Mouse (Mus musculus) kidney, embryonic 16.5 days (tissue): ENCODE measurements around the gene Tomm70a. TPM values are rescaled to one million over a fixed set of nuclear protein-coding genes. Genes with fewer than 3 reads are reported as not detected.

Experiments used
- ATAC-seq: fragments of 200-750 bp; cut with Nextera tagmentation; 2 replicates; pipeline ENCODE4 v1.8.0; 2017; ENCODE audit warnings: moderate TSS enrichment; ENCODE audit not compliant: low FRiP score, low TSS enrichment
- H3K27ac ChIP-seq: fragments of 300-500 bp; sonication (generic); 2 replicates; pipeline ENCODE4 v1.5.1; 2014; ENCODE audit warnings: low read length
- H3K27me3 ChIP-seq: fragments of 300-500 bp; sonication (generic); 2 replicates; pipeline ENCODE4 v1.6.1; 2014; ENCODE audit warnings: low read length, control low read depth, mixed read lengths; ENCODE audit not compliant: insufficient read depth
- H3K36me3 ChIP-seq: fragments of 300-500 bp; sonication (generic); 2 replicates; pipeline ENCODE4 v1.6.1; 2014; ENCODE audit warnings: low read length, control low read depth, mixed read lengths; ENCODE audit not compliant: insufficient read depth
- H3K4me1 ChIP-seq: fragments of 300-500 bp; sonication (generic); 2 replicates; pipeline ENCODE4 v1.6.1; 2014; ENCODE audit warnings: low read length, control low read depth, mixed read lengths; ENCODE audit not compliant: insufficient read depth
- H3K4me2 ChIP-seq: fragments of 300-500 bp; sonication (generic); replicated peaks from 2 replicates; pipeline ENCODE4 v1.6.1; 2014; ENCODE audit warnings: low read depth, low read length
- H3K4me3 ChIP-seq: fragments of 300-500 bp; sonication (generic); 2 replicates; pipeline ENCODE4 v1.5.1; 2014; ENCODE audit warnings: mild to moderate bottlenecking, low read length
- H3K9ac ChIP-seq: fragments of 300-500 bp; sonication (generic); replicated peaks from 2 replicates; pipeline ENCODE4 v1.6.1; 2014; ENCODE audit warnings: low read length
- H3K9me3 ChIP-seq: fragments of 300-500 bp; sonication (generic); 2 replicates; pipeline ENCODE4 v1.6.1; 2016; ENCODE audit warnings: low read length, control low read depth
- WGBS: fragments of 180-500 bp; shearing (Covaris S2); extraction: QIAGEN DNeasy Blood & Tissue Kit; methylation state at CpG from one replicate; pipeline ENCODE4 v1.1.7; 2014; 5-methylcytosine and 5-hydroxymethylcytosine counted together
- polyA plus RNA-seq: library from polyadenylated mRNA; unstranded; fragments of >200 nt; fragmentation: Nextera tagmentation; extraction: Ambion mirVana; gene quantifications from 2 replicates; pipeline ENCODE4 v1.2.1, GENCODE M21; 2015

The Tomm70a gene
- polyA plus RNA-seq, 1 experiment from 2014 or later: 39.2 TPM

DNA sequence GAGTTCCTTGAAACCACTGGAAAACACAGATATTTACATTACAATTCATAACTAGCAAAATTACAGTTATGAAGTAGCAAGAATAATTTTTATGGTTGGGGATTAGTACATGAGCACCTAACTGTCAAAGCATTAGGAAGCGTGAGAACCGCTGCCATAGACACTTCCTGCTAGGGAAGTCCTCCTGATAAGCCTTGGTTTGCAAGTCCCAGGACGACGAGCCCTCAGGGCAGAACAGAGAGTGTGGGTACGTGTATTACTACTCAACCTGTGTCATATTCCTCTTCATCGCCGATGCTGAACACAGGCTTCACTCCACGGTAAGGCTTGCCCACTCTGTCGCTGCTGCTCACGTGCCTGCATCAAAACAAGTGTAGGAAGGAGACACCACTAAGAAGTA, 56.2 kb downstream of the Tomm70a start:
- ATAC-seq: no peak
- Histone ChIP-seq H3K9ac (no peak overlapping the region), H3K4me1 (no peaks in the 10 kb centered on the region), H3K36me3 (peaks cover 31% of the 10 kb centered on the region), H3K27ac (no peak overlapping the region), H3K9me3 (no peaks in the 10 kb centered on the region), H3K4me2 (no peak overlapping the region), H3K27me3 (no peaks in the 10 kb centered on the region), H3K4me3 (no peak overlapping the region)
- 93% methylated on average over 10 of the region's 10 CpGs for WGBS

DNA sequence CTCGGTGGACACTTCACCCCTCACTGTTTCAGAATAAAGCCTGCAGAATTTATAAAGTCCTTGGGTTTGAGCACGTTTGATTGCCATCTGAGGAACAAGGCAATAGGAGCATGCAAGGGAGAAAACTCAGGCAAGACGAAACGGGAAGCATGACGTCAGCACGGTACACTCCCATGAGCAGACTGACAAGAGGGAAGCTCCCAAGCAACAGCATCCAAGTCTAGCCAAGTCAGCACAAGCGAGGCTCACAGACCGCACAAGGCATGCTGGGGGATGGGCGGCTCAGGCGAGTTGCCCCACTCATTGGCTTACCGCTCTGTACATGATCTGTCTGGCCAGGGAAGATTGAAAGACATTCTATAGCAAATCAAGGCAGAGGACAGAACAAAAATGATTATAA, 59.7 kb downstream of the Tomm70a start:
- no peak overlapping the region for H3K27ac ChIP-seq
- H3K4me3 ChIP-seq: no peak overlapping the region
- no peaks in the 10 kb centered on the region for H3K4me1 ChIP-seq
- no peak overlapping the region for H3K9ac ChIP-seq
- H3K9me3 ChIP-seq: no peaks in the 10 kb centered on the region
- no peaks in the 10 kb centered on the region for H3K27me3 ChIP-seq
- no peak overlapping the region for H3K4me2 ChIP-seq
- ATAC-seq: no peak
- peaks cover 39% of the 10 kb centered on the region for H3K36me3 ChIP-seq
- 89% methylated on average over 11 of the region's 11 CpGs for WGBS

DNA sequence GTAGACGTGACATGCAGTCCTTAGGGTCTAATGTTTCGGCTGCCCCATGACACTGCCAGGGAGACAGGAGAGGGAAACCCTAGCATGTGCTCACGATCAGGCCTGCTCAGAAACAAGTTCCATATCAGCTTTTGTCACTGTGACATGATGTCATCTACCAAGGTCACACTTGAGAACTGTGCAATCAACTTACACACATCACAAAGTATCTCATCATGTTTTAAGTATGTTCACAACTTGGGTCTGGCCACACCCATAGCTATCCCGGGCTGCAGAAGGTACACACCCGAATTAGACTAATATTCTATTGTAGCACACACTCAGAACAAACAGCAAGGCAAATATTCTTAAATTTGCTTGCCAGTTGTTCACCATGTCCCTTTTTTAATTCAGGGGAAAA, 60.5 kb downstream of the Tomm70a start:
- no peak overlapping the region for H3K4me2 ChIP-seq
- no peak overlapping the region for H3K4me3 ChIP-seq
- H3K9ac ChIP-seq: no peak overlapping the region
- no peaks in the 10 kb centered on the region for H3K9me3 ChIP-seq
- H3K27ac ChIP-seq: no peak overlapping the region
- ATAC-seq: no peak
- no peaks in the 10 kb centered on the region for H3K27me3 ChIP-seq
- H3K4me1 ChIP-seq: no peaks in the 10 kb centered on the region
- peaks cover 40% of the 10 kb centered on the region for H3K36me3 ChIP-seq
- WGBS: 84% methylated on average over 5 of the region's 5 CpGs

DNA sequence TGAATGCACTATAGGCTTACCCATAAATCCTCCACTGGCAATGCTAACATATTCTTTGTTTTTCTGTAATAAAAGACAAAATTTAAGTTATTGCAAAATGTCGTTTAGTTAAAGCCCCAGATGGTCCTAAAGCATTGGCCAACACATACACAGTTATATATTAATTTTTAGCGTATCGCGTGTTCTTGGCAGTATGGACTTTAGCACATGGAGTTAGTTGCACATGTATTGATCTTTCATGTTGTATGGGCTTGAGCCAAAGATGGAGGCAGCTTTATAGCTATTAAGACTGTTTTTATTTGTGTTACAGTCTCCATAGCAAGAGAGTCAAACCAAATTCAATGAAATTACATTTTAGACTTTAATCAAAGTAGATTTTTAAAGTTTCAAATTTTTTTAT, 65.1 kb downstream of the Tomm70a start:
- 91% methylated on average over 4 of the region's 4 CpGs for WGBS
- Histone ChIP-seq H3K9ac (no peak overlapping the region), H3K36me3 (peaks cover 53% of the 10 kb centered on the region), H3K4me3 (no peak overlapping the region), H3K4me1 (no peaks in the 10 kb centered on the region), H3K27ac (no peak overlapping the region), H3K4me2 (no peak overlapping the region), H3K27me3 (no peaks in the 10 kb centered on the region), H3K9me3 (no peaks in the 10 kb centered on the region)
- ATAC-seq: no peak

DNA sequence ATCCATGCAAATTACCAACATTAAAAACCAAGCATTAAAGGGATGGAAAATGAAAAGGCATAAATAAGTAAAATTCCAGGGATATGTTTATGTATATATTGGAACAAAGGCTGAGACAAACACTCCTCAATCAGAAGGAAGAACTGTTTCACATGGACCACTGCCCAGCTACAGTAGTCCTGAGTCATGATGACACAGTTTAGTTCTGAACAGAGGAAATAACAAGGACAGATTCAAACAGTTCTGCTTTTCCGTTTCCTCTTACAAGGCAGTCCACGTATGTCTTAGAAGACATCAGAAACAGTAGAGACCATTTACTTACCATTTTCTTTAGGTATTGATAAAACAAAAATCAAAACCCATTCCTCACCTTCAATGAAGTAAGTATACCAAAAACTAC, 68.0 kb downstream of the Tomm70a start:
- H3K27me3 ChIP-seq: no peaks in the 10 kb centered on the region
- ATAC-seq: no peak
- H3K27ac ChIP-seq: no peak overlapping the region
- H3K36me3 ChIP-seq: peaks cover 38% of the 10 kb centered on the region
- 84% methylated on average over 2 of the region's 2 CpGs for WGBS
- H3K4me2 ChIP-seq: no peak overlapping the region
- no peak overlapping the region for H3K4me3 ChIP-seq
- no peaks in the 10 kb centered on the region for H3K4me1 ChIP-seq
- H3K9ac ChIP-seq: no peak overlapping the region
- H3K9me3 ChIP-seq: no peaks in the 10 kb centered on the region

DNA sequence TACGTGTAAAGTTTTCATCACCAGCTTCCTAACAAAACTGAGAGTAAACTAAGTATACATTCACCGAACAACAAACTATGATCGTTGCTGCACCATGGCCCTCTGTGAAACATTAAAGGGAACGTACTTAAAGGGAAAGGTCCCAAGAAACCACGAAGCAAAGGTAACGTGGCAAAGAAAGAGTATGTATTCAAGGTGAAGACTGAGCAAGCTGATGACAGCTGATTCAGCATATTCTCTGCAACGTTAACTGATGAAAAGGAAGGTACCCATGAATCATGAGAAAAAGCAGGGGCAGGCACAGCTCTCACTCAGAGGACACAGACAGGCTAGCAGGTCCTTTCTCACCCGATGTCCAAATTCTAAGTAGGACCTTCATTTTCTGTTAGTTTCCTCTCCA, 68.9 kb downstream of the Tomm70a start:
- H3K27me3 ChIP-seq: no peaks in the 10 kb centered on the region
- no peak for ATAC-seq
- H3K4me1 ChIP-seq: no peaks in the 10 kb centered on the region
- no peaks in the 10 kb centered on the region for H3K9me3 ChIP-seq
- H3K27ac ChIP-seq: no peak overlapping the region
- 90% methylated on average over 8 of the region's 8 CpGs for WGBS
- peaks cover 41% of the 10 kb centered on the region for H3K36me3 ChIP-seq
- no peak overlapping the region for H3K9ac ChIP-seq
- no peak overlapping the region for H3K4me3 ChIP-seq
- H3K4me2 ChIP-seq: no peak overlapping the region

DNA sequence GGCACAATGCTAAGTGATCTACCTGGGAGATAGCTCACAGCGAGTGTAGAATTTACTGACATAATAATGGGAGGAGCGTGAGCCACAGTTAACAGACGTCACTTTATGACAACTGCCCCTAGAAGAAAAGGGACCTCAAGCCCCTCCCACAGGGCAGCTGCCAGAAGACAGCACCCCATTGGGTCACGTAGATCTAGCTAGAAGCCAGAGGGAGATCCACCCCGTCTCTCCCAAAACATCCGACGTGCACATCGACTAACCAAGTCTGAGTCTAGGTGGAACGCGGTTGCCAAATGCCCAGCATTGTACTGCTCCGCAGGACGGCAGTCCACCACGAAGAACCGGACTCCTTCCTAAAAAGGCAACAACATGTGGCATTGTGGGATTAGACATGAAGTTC, 69.7 kb downstream of the Tomm70a start:
- Histone ChIP-seq H3K4me3 (no peak overlapping the region), H3K4me2 (no peak overlapping the region), H3K4me1 (no peaks in the 10 kb centered on the region), H3K27me3 (no peaks in the 10 kb centered on the region), H3K27ac (no peak overlapping the region), H3K9me3 (no peaks in the 10 kb centered on the region), H3K36me3 (peaks cover 37% of the 10 kb centered on the region), H3K9ac (no peak overlapping the region)
- ATAC-seq: no peak
- WGBS: 91% methylated on average over 14 of the region's 14 CpGs

DNA sequence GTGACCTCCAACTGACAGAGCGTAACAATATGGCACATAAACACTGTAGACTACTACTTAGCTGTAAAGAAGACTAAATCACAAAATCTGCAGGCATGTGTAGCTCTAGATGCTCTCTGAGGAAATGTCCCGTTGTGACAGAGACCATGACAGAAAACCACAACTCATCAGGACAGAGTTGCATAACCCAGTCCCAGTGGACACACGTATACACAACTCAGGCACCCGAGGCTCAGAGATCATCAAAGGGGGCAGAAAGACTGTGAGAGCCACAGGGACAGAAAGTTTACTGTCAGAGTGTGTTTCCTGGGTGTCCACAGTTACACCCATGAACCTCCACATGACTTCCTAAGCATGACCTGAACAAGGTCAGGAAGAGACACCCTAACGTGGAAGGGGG, 75.1 kb downstream of the Tomm70a start:
- Histone ChIP-seq H3K4me3 (no peak overlapping the region), H3K9me3 (no peaks in the 10 kb centered on the region), H3K4me1 (no peaks in the 10 kb centered on the region), H3K36me3 (peaks cover 33% of the 10 kb centered on the region), H3K9ac (no peak overlapping the region), H3K27ac (no peak overlapping the region), H3K27me3 (no peaks in the 10 kb centered on the region), H3K4me2 (no peak overlapping the region)
- no peak for ATAC-seq
- whole genome bisulfite sequencing: 83% methylated on average over 5 of the region's 5 CpGs

DNA sequence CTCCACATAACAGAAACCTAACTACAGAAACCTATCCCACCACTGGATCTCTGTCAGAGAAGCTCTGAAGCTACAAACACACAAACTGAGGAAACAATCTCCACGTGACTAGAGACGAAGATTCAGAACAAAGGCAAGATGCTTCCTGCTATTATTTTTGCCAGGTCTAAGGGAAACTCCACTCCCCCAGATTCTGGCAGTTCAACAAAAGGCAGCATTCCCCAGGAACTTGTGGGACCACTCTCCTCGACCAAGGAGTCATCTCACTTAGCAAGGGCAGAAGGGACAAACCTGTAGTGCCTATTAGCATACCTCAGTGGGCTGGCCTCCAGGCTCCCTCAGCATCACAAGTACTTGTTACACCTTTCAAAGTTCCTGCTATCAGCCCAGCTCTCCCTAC, 75.8 kb downstream of the Tomm70a start:
- Histone ChIP-seq H3K27ac (no peak overlapping the region), H3K9me3 (no peaks in the 10 kb centered on the region), H3K27me3 (no peaks in the 10 kb centered on the region), H3K4me3 (no peak overlapping the region), H3K9ac (no peak overlapping the region), H3K4me1 (no peaks in the 10 kb centered on the region), H3K4me2 (no peak overlapping the region), H3K36me3 (peaks cover 26% of the 10 kb centered on the region)
- 62% methylated on average over 3 of the region's 3 CpGs for WGBS
- no peak for ATAC-seq
